In the genomic region with DNA sequence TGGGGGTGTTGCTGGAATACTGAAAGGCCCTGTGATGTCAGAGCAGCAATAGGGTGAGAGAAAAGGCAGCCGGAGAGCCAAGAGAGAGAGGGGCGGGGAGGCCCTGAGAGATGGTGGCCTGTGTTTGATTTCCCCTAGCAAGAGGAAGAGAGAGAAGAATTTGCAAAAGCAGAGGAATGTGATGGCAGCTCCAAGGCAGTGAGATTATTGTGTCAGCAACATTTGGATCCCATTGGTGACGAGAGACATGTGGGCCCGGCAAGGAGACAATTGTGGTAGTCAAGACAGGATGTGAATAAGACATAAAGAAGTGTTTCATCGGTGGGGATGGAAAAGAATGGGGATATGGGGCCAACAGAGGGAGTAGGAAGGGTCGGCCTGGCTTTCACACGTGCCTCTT, we compare ENCODE assay signal across 11 mouse cellular contexts.
DNase-seq lines count a peak whose midpoint lies in the region; ATAC-seq and TF ChIP-seq lines count a peak whose summit lies in the region.
"Had no signal": no experiment of that assay in that cellular context is flagged by ENCODE, and none has a peak within 500 bp of the region (broad histone marks: within the 10 kb centered on the region; RNA-seq: fewer than 3 reads in every experiment).

No protein-coding gene starts in this region.

- no peaks in the 10 kb centered on the region for H3K9me3 ChIP-seq in lung, embryonic 15.5 days
- H3K9me3 ChIP-seq in hindbrain, embryonic 16.5 days (ENCODE audit: control insufficient read depth, low read length), result no peaks in the 10 kb centered on the region
- H3K9me3 ChIP-seq in neural tube, embryonic 13.5 days, result no peaks in the 10 kb centered on the region

- H3K36me3 ChIP-seq in lung, embryonic 15.5 days, result no peaks in the 10 kb centered on the region
- H3K36me3 ChIP-seq in hindbrain, embryonic 16.5 days (ENCODE audit: control insufficient read depth, insufficient read depth, low read length), result no peaks in the 10 kb centered on the region
- no peaks in the 10 kb centered on the region for H3K36me3 ChIP-seq in neural tube, embryonic 13.5 days

- H3K4me2 ChIP-seq in lung, embryonic 15.5 days, result no peak overlapping the region
- no peak overlapping the region for H3K4me2 ChIP-seq in hindbrain, embryonic 16.5 days (ENCODE audit: low read length)
- H3K4me2 ChIP-seq in neural tube, embryonic 13.5 days, result no peak overlapping the region

- H3K4me3 ChIP-seq in lung, embryonic 15.5 days, result no peak overlapping the region
- H3K4me3 ChIP-seq in lung, adult 2 months (replicated peaks; ENCODE audit: extremely low read depth, low read depth, low read length), result no peak overlapping the region
- no peak overlapping the region for H3K4me3 ChIP-seq in hindbrain, embryonic 16.5 days (ENCODE audit: low read length)
- no peak overlapping the region for H3K4me3 ChIP-seq in neural tube, embryonic 13.5 days
- no peak overlapping the region for H3K4me3 ChIP-seq in gastrocnemius, adult 2 months

- peaks cover 59% of the 10 kb centered on the region for H3K4me1 ChIP-seq in lung, embryonic 15.5 days
- H3K4me1 ChIP-seq in lung, adult 2 months (ENCODE audit: control insufficient read depth, insufficient read depth, low read length), result peaks cover 9% of the 10 kb centered on the region
- peaks cover 8% of the 10 kb centered on the region; the same call in 1 of the 2 replicates for H3K4me1 ChIP-seq in hindbrain, embryonic 16.5 days (ENCODE audit: control insufficient read depth, insufficient read depth, low read depth, low read length)
- H3K4me1 ChIP-seq in neural tube, embryonic 13.5 days (replicated peaks), result peaks cover 43% of the 10 kb centered on the region

- 0 out of 2 replicates have a peak overlapping the region, but pooled peaks have one; percentile 2 for H3K9ac ChIP-seq in lung, embryonic 15.5 days
- no peak overlapping the region; the same call in 1 of the 2 replicates for H3K9ac ChIP-seq in hindbrain, embryonic 16.5 days (ENCODE audit: low read depth, low read length)
- 0 out of 2 replicates have a peak overlapping the region, but pooled peaks have one; percentile 1 for H3K9ac ChIP-seq in neural tube, embryonic 13.5 days

- intact Hi-C loops in gastrocnemius, adult 2 months (cut with DNase I), result loop anchor here (5.0 kb wide), 1 partner anchor 38 kb away; no protein-coding TSS in a partner anchor

- peak overlapping the region; percentile 97 for H3K27ac ChIP-seq in lung, embryonic 15.5 days
- H3K27ac ChIP-seq in hindbrain, embryonic 16.5 days (ENCODE audit: low read depth, low read length), result 0 out of 2 replicates have a peak overlapping the region, but pooled peaks have one; percentile 42
- peak overlapping the region; percentile 52 for H3K27ac ChIP-seq in neural tube, embryonic 13.5 days (replicated peaks)
- H3K27ac ChIP-seq in gastrocnemius, adult 2 months, result no peak overlapping the region
- H3K27ac ChIP-seq: macrophage had no signal

- TF ChIP-seq POLR2A in lung, adult 2 months (IDR thresholded peaks at IDR 0.05; ENCODE audit: borderline replicate concordance, extremely low read depth, low read depth, low read length), result no peak

- no peaks in the 10 kb centered on the region for H3K27me3 ChIP-seq in lung, embryonic 15.5 days
- H3K27me3 ChIP-seq in hindbrain, embryonic 16.5 days (replicated peaks; ENCODE audit: control insufficient read depth, insufficient read depth, low read length), result no peaks in the 10 kb centered on the region
- H3K27me3 ChIP-seq in neural tube, embryonic 13.5 days, result no peaks in the 10 kb centered on the region

- WGBS in lung, embryonic 15.5 days, result 18% methylated on average over 7 of the region's 7 CpGs
- 50% methylated on average over 7 of the region's 7 CpGs for WGBS in lung, adult 2 months
- WGBS in hindbrain, embryonic 16.5 days, result 44% methylated on average over 7 of the region's 7 CpGs
- 53% methylated on average over 7 of the region's 7 CpGs for WGBS in neural tube, embryonic 13.5 days

- no peak for DNase-seq in lung, adult 2 months
- DNase-seq in heart, adult 18-20 months, result peak; percentile 69 to 79
- no peak for DNase-seq in gastrocnemius, adult 2 months
- DNase-seq in retina, embryonic 14.5 days (ENCODE audit: low spot score), result no peak
- DNase-seq: cerebellum, adult 8-10 months; right cerebral cortex, postnatal 14 days had no signal

- peak; percentile 68 for ATAC-seq in lung, embryonic 15.5 days (ENCODE audit: borderline replicate concordance, extremely low read depth, low FRiP score, low TSS enrichment)
- no peak for ATAC-seq in hindbrain, embryonic 16.5 days
- no peak for ATAC-seq in neural tube, embryonic 13.5 days (ENCODE audit: low read depth)
- no peak for ATAC-seq in granulocyte monocyte progenitor cell, adult 5-6 weeks (replicated peaks; ENCODE audit: poor library complexity, severe bottlenecking)

- no peak for TF ChIP-seq CTCF in lung, adult 2 months (IDR thresholded peaks at IDR 0.05; ENCODE audit: insufficient read depth, low read length)
- no peak for TF ChIP-seq CTCF in gastrocnemius, adult 2 months (IDR thresholded peaks at IDR 0.05)

Comparison
In these comparisons a context has a peak if more than half of its experiments do, and no peak if none do; other contexts are left out.
1. DNase-seq: peak in heart, adult 18-20 months (2 of 2); none in lung, adult 2 months (single experiment), gastrocnemius, adult 2 months (single experiment) and retina, embryonic 14.5 days (single experiment).